Mouse (Mus musculus) hematopoietic stem cell, adult 5-6 weeks (primary cell): Measurements from ENCODE around the gene Cyp2c23. TPM values are rescaled to one million over a fixed set of nuclear protein-coding genes. Genes with fewer than 3 reads are reported as not detected.

Experiments
- ATAC-seq, 2 experiments: fragments of 125-278 bp in 1 of 2; replicated peaks in 1 of 2; 2 replicates each; pipeline ENCODE4 v1.8.0; 2016 to 2017; ENCODE audit warnings: inconsistent platforms in 2 of 2, mild to moderate bottlenecking in 2 of 2, moderate number of reproducible peaks in 2 of 2, low read depth in 1 of 2, moderate TSS enrichment in 1 of 2; ENCODE audit not compliant: low FRiP score in 2 of 2, poor library complexity in 2 of 2, severe bottlenecking in 2 of 2, insufficient read depth in 1 of 2, low TSS enrichment in 1 of 2
- total RNA-seq: library from RNA; stranded (forward); fragments of 172-1452, 232-1000 nt; gene quantifications from 2 replicates; pipeline ENCODE4 v1.2.3, GENCODE M21; 2017

The Cyp2c23 gene
- total RNA-seq, 1 experiment from 2014 or later: not detected

- no peak for ATAC-seq
Observed at GRCm38 (mm10) chr19:44032046-44032744, 3.2 kb upstream of the Cyp2c23 start.

- no peak for ATAC-seq
Observed at GRCm38 (mm10) chr19:44030024-44030423, 1.0 kb upstream of the Cyp2c23 start.

- ATAC-seq: no peak
Observed at GRCm38 (mm10) chr19:44026956-44027530, 2.0 kb downstream of the Cyp2c23 start.

GRCm38 (mm10) chr19:44024921-44025585 is 4.0 kb downstream of the Cyp2c23 start:
- no peak for ATAC-seq

GRCm38 (mm10) chr19:44023066-44023465 is 5.9 kb downstream of the Cyp2c23 start:
- no peak for ATAC-seq

- ATAC-seq: no peak
Observed at GRCm38 (mm10) chr19:44021502-44021901, 7.5 kb downstream of the Cyp2c23 start.

- no peak for ATAC-seq
Observed at GRCm38 (mm10) chr19:44019739-44020138, 9.3 kb downstream of the Cyp2c23 start.

- no peak for ATAC-seq
Observed at GRCm38 (mm10) chr19:44013862-44014261, 15.1 kb downstream of the Cyp2c23 start.

- ATAC-seq: no peak
Observed at GRCm38 (mm10) chr19:44008784-44009183, 20.2 kb downstream of the Cyp2c23 start.

- no peak for ATAC-seq
Observed at GRCm38 (mm10) chr19:44007186-44007585, 21.8 kb downstream of the Cyp2c23 start.

- ATAC-seq: no peak
Observed at GRCm38 (mm10) chr19:44005025-44005424, 24.0 kb downstream of the Cyp2c23 start.

- no peak for ATAC-seq
Observed at GRCm38 (mm10) chr19:44004261-44004660, 24.7 kb downstream of the Cyp2c23 start.

- no peak for ATAC-seq
Observed at GRCm38 (mm10) chr19:44000720-44001119, 28.3 kb downstream of the Cyp2c23 start.

- no peak for ATAC-seq
Observed at GRCm38 (mm10) chr19:44000061-44000460, 28.9 kb downstream of the Cyp2c23 start.

- no peak for ATAC-seq
Observed at GRCm38 (mm10) chr19:43998802-43999527, 30.0 kb downstream of the Cyp2c23 start.

GRCm38 (mm10) chr19:43998101-43998500 is 30.9 kb downstream of the Cyp2c23 start:
- ATAC-seq: no peak

GRCm38 (mm10) chr19:43995427-43995826 is 33.6 kb downstream of the Cyp2c23 start:
- ATAC-seq: no peak

- ATAC-seq: no peak
Observed at GRCm38 (mm10) chr19:43992464-43992863, 36.5 kb downstream of the Cyp2c23 start.
